Mouse (Mus musculus): ENCODE data around the gene Prpf40b. TPM values are rescaled to one million over a fixed set of nuclear protein-coding genes. Genes with fewer than 3 reads are reported as not detected.

Gene Prpf40b
- polyA plus RNA-seq, 1 experiment = 37.0 TPM

DNA sequence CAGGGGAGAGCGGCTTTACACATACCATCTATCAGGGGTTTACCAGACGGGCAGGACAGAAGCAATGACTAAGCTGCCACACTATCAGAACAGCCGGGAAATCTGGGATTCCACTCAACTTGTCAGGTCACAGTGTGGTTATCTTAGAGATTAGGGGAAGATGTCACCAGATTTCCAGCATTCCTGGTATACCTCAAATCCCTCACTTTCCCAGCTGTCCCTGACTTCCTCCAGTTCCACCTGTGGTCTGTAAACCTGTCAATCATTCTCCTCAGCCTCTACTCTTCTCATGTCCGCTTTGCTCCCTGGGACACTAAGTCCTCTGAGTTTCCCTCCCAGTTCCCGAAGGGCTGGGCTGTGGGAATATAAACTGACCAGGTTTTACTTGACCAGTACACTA is 57.4 kb downstream of the Prpf40b start:
- TF ChIP-seq CTCF (IDR thresholded peaks at IDR 0.05; ENCODE audit: borderline replicate concordance, control insufficient read depth, extremely low read depth, insufficient read depth, low read length, poor library complexity) (no peak), POLR2A (IDR thresholded peaks at IDR 0.05; ENCODE audit: control insufficient read depth, extremely low read depth, insufficient read depth, low read length, poor library complexity) (no peak)
- WGBS = 95% methylated on average over 5 of the region's 5 CpGs
- no peaks in the 10 kb centered on the region for H3K27me3 ChIP-seq (ENCODE audit: control insufficient read depth, insufficient read depth, low read length)
- no peak for DNase-seq
- H3K27ac ChIP-seq (ENCODE audit: control insufficient read depth, insufficient read depth, low read length) = no peak overlapping the region
- peaks cover 22% of the 10 kb centered on the region for H3K4me1 ChIP-seq (replicated peaks; ENCODE audit: control insufficient read depth, insufficient read depth, low read length)
- H3K4me3 ChIP-seq (ENCODE audit: control insufficient read depth, insufficient read depth, low read length) = no peak overlapping the region
- no peaks in the 10 kb centered on the region for H3K36me3 ChIP-seq (ENCODE audit: control insufficient read depth, insufficient read depth, low read length)

DNA sequence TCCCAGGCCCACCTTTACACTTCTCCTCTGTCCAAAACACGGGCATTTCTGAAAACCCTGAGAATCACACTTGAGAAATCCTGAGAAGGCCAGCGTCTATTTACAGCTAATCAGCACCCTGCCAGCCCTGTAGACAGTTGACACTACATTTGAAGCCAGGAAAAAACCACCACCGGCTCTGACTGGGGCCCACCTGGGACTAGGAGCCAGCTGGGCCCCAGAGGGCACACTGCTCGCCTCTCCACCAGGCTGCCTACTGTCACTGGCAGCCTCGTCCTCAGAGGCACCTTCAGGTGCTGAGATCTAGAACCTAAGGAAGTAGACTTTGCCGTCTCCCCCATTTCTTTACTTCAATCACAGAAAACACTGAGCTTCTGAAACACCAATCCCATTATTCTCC is 60.8 kb downstream of the Prpf40b start:
- peaks cover 16% of the 10 kb centered on the region for H3K4me1 ChIP-seq (replicated peaks; ENCODE audit: control insufficient read depth, insufficient read depth, low read length)
- H3K4me3 ChIP-seq (ENCODE audit: control insufficient read depth, insufficient read depth, low read length) = no peak overlapping the region
- TF ChIP-seq POLR2A (IDR thresholded peaks at IDR 0.05; ENCODE audit: control insufficient read depth, extremely low read depth, insufficient read depth, low read length, poor library complexity) = no peak
- 0 out of 2 replicates have a peak, but pooled peaks have one; percentile 25 for TF ChIP-seq CTCF (IDR thresholded peaks at IDR 0.05; ENCODE audit: borderline replicate concordance, control insufficient read depth, extremely low read depth, insufficient read depth, low read length, poor library complexity)
- H3K36me3 ChIP-seq (ENCODE audit: control insufficient read depth, insufficient read depth, low read length) = no peaks in the 10 kb centered on the region
- WGBS = 13% methylated on average over 6 of the region's 6 CpGs
- DNase-seq = peak; percentile 59
- H3K27me3 ChIP-seq (ENCODE audit: control insufficient read depth, insufficient read depth, low read length) = no peaks in the 10 kb centered on the region
- peak overlapping the region; percentile 31; the same call in 1 of the 2 replicates for H3K27ac ChIP-seq (ENCODE audit: control insufficient read depth, insufficient read depth, low read length)

GRCm38 (mm10) chr15:99356462-99356861 is 61.6 kb downstream of the Prpf40b start:
- H3K4me1 ChIP-seq (replicated peaks; ENCODE audit: control insufficient read depth, insufficient read depth, low read length) = peaks cover 16% of the 10 kb centered on the region
- H3K27me3 ChIP-seq (ENCODE audit: control insufficient read depth, insufficient read depth, low read length) = no peaks in the 10 kb centered on the region
- 89% methylated on average over 6 of the region's 6 CpGs for WGBS
- no peak for DNase-seq
- no peak overlapping the region for H3K27ac ChIP-seq (ENCODE audit: control insufficient read depth, insufficient read depth, low read length)
- no peak overlapping the region for H3K4me3 ChIP-seq (ENCODE audit: control insufficient read depth, insufficient read depth, low read length)
- no peaks in the 10 kb centered on the region for H3K36me3 ChIP-seq (ENCODE audit: control insufficient read depth, insufficient read depth, low read length)
- TF ChIP-seq POLR2A (IDR thresholded peaks at IDR 0.05; ENCODE audit: control insufficient read depth, extremely low read depth, insufficient read depth, low read length, poor library complexity) (no peak), CTCF (IDR thresholded peaks at IDR 0.05; ENCODE audit: borderline replicate concordance, control insufficient read depth, extremely low read depth, insufficient read depth, low read length, poor library complexity) (no peak)

DNA sequence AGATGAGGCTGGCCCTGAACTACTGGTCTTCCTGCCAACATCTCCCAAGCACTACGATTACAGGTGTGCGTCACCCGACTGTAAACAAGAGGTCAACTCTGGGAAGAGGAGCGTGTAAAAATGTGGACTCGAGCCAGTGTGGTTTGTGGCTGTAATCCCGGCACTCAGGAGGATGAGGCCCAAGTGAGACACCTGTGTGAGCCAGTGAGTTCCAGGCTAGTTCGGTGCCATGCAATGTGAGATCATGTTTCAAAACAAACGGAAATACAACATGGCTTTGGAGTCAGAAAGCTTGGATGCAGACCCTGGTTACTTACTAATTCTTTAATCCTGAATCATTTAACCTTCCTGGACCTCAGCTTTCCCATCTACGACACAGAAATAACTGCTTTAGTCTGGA is 64.1 kb downstream of the Prpf40b start:
- H3K36me3 ChIP-seq (ENCODE audit: control insufficient read depth, insufficient read depth, low read length) = no peaks in the 10 kb centered on the region
- WGBS = 87% methylated on average over 9 of the region's 9 CpGs
- no peak for TF ChIP-seq CTCF (IDR thresholded peaks at IDR 0.05; ENCODE audit: borderline replicate concordance, control insufficient read depth, extremely low read depth, insufficient read depth, low read length, poor library complexity)
- no peak for TF ChIP-seq POLR2A (IDR thresholded peaks at IDR 0.05; ENCODE audit: control insufficient read depth, extremely low read depth, insufficient read depth, low read length, poor library complexity)
- no peak for DNase-seq
- H3K27me3 ChIP-seq (ENCODE audit: control insufficient read depth, insufficient read depth, low read length) = no peaks in the 10 kb centered on the region
- peaks cover 15% of the 10 kb centered on the region for H3K4me1 ChIP-seq (replicated peaks; ENCODE audit: control insufficient read depth, insufficient read depth, low read length)
- no peak overlapping the region for H3K4me3 ChIP-seq (ENCODE audit: control insufficient read depth, insufficient read depth, low read length)
- no peak overlapping the region for H3K27ac ChIP-seq (ENCODE audit: control insufficient read depth, insufficient read depth, low read length)

GRCm38 (mm10) chr15:99364022-99364530 is 69.2 kb downstream of the Prpf40b start:
- no peaks in the 10 kb centered on the region for H3K27me3 ChIP-seq (ENCODE audit: control insufficient read depth, insufficient read depth, low read length)
- H3K27ac ChIP-seq (ENCODE audit: control insufficient read depth, insufficient read depth, low read length) = no peak overlapping the region
- H3K4me1 ChIP-seq (replicated peaks; ENCODE audit: control insufficient read depth, insufficient read depth, low read length) = peaks cover 18% of the 10 kb centered on the region
- TF ChIP-seq CTCF (IDR thresholded peaks at IDR 0.05; ENCODE audit: borderline replicate concordance, control insufficient read depth, extremely low read depth, insufficient read depth, low read length, poor library complexity) (no peak), POLR2A (IDR thresholded peaks at IDR 0.05; ENCODE audit: control insufficient read depth, extremely low read depth, insufficient read depth, low read length, poor library complexity) (no peak)
- 91% methylated on average over 7 of the region's 7 CpGs for WGBS
- H3K4me3 ChIP-seq (ENCODE audit: control insufficient read depth, insufficient read depth, low read length) = no peak overlapping the region
- H3K36me3 ChIP-seq (ENCODE audit: control insufficient read depth, insufficient read depth, low read length) = no peaks in the 10 kb centered on the region
- no peak for DNase-seq

DNA sequence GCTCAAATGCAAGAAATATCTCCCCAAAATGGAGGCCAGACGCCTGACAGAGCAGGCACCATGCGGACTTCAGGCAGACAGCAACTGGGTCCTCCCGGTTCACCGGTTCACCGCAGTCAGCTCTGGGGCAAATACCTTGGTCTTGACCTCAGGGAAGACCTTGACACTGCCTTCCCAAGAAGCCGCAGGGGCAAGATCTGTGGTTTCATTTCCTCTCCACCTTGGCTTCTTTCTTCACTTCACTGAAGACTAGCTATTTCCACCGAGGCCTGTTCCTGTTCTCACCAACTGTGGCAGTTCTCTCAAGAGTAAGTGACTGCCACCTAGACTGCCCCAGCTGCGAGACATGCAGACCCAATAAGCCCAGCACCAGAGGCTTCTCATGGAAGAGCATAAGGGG is 70.0 kb downstream of the Prpf40b start:
- Histone ChIP-seq H3K4me1 (replicated peaks; ENCODE audit: control insufficient read depth, insufficient read depth, low read length) (peaks cover 18% of the 10 kb centered on the region), H3K36me3 (ENCODE audit: control insufficient read depth, insufficient read depth, low read length) (no peaks in the 10 kb centered on the region), H3K27me3 (ENCODE audit: control insufficient read depth, insufficient read depth, low read length) (no peaks in the 10 kb centered on the region), H3K4me3 (ENCODE audit: control insufficient read depth, insufficient read depth, low read length) (peak overlapping the region; percentile 25), H3K27ac (ENCODE audit: control insufficient read depth, insufficient read depth, low read length) (peak overlapping the region; percentile 68)
- TF ChIP-seq POLR2A (IDR thresholded peaks at IDR 0.05; ENCODE audit: control insufficient read depth, extremely low read depth, insufficient read depth, low read length, poor library complexity) = no peak
- peak; percentile 61 for DNase-seq
- 2% methylated on average over 8 of the region's 8 CpGs for WGBS

Other genes with a start within 250 kb of the Prpf40b start
- 1.9 and 2.3 TPM in 2 replicates for gene Prph, start 239.9 kb upstream of the Prpf40b start, polyA plus RNA-seq (2012; rRNA removed)
- 40.8 and 57.0 TPM in 2 replicates for gene Troap, start 220.5 kb upstream of the Prpf40b start, polyA plus RNA-seq (2012; rRNA removed)
- 0.08 and 0.27 TPM in 2 replicates for gene C1ql4, start 207.3 kb upstream of the Prpf40b start, polyA plus RNA-seq (2012; rRNA removed)
- gene Dnajc22, start 201.9 kb upstream of the Prpf40b start, polyA plus RNA-seq (2012; rRNA removed) = 0.39 and 0.46 TPM in 2 replicates
- 11.8 and 12.2 TPM in 2 replicates for gene Spats2, start 169.2 kb upstream of the Prpf40b start, polyA plus RNA-seq (2012; rRNA removed)
- gene Kcnh3, start 70.2 kb upstream of the Prpf40b start, polyA plus RNA-seq (2012; rRNA removed) = 83.5 and 85.5 TPM in 2 replicates
- gene Mcrs1, start 43.1 kb upstream of the Prpf40b start, polyA plus RNA-seq (2012; rRNA removed) = 131 and 133 TPM in 2 replicates
- gene Fam186b, start 801 bp downstream of the Prpf40b start, polyA plus RNA-seq (2012; rRNA removed) = 0.04 and 0.11 TPM in 2 replicates
- gene Fmnl3, start 75.4 kb downstream of the Prpf40b start, polyA plus RNA-seq (2012; rRNA removed) = 55.5 and 59.6 TPM in 2 replicates
- 723 and 818 TPM in 2 replicates for gene Tmbim6, start 97.8 kb downstream of the Prpf40b start, polyA plus RNA-seq (2012; rRNA removed)
- 48.1 and 48.6 TPM in 2 replicates for gene Nckap5l, start 162.7 kb downstream of the Prpf40b start, polyA plus RNA-seq (2012; rRNA removed)
- gene Bcdin3d, start 179.6 kb downstream of the Prpf40b start, polyA plus RNA-seq (2012; rRNA removed) = 12.4 and 13.7 TPM in 2 replicates
- gene Faim2, start 233.1 kb downstream of the Prpf40b start, polyA plus RNA-seq (2012; rRNA removed) = 0.18 and 0.81 TPM in 2 replicates

Measured in thymus, adult 2 months (tissue).